Mouse (Mus musculus) hindbrain, embryonic 14.5 days (tissue): ENCODE measurements at regions not wholly inside any gene's neighbourhood (a gene's known extent, or its start where the extent isn't known, plus 50 kb on each side); places are given as distances from the start of the nearest gene placed in this dataset.
"Not testable (repeated sequence)": the region's sequence is repeated elsewhere in the genome, so short reads cannot be mapped to it uniquely, and the experiment has no call there.

Source experiments
- ATAC-seq: fragments of 200-750 bp; cut with Nextera tagmentation; 2 replicates; pipeline ENCODE4 v1.8.0; 2017; ENCODE audit warnings: moderate number of reproducible peaks, mild to moderate bottlenecking, moderate TSS enrichment, moderate library complexity; ENCODE audit not compliant: low FRiP score
- DNase-seq: peaks from one replicate; pipeline ENCODE4 v3.0.0-alpha.2; 2015; ENCODE audit warnings: low spot score
- H3K27ac ChIP-seq: fragments of 300-500 bp; sonication (generic); 2 replicates; pipeline ENCODE4 v1.5.1; 2014; ENCODE audit warnings: mild to moderate bottlenecking, moderate library complexity
- H3K27me3 ChIP-seq: fragments of 300-500 bp; sonication (generic); 2 replicates; pipeline ENCODE4 v1.6.1; 2014; ENCODE audit warnings: mild to moderate bottlenecking, low read length, mixed read lengths; ENCODE audit not compliant: control insufficient read depth, insufficient read depth
- H3K36me3 ChIP-seq: fragments of 300-500 bp; sonication (generic); replicated peaks from 2 replicates; pipeline ENCODE4 v1.6.1; 2014; ENCODE audit not compliant: control insufficient read depth, insufficient read depth
- H3K4me1 ChIP-seq: fragments of 300-500 bp; sonication (generic); replicated peaks from 2 replicates; pipeline ENCODE4 v1.6.1; 2014; ENCODE audit warnings: antibody characterized with exemption, low read length, mixed read lengths; ENCODE audit not compliant: control insufficient read depth, insufficient read depth
- H3K4me2 ChIP-seq: fragments of 300-500 bp; sonication (generic); replicated peaks from 2 replicates; pipeline ENCODE4 v1.6.1; 2014; ENCODE audit warnings: mild to moderate bottlenecking, moderate library complexity
- H3K4me3 ChIP-seq: fragments of 300-500 bp; sonication (generic); replicated peaks from 2 replicates; pipeline ENCODE4 v1.5.1; 2014; ENCODE audit warnings: mild to moderate bottlenecking, low read length
- H3K9ac ChIP-seq: fragments of 300-500 bp; sonication (generic); 2 replicates; pipeline ENCODE4 v1.6.1; 2014
- H3K9me3 ChIP-seq: fragments of 300-500 bp; sonication (generic); 2 replicates; pipeline ENCODE4 v1.6.1; 2016; ENCODE audit warnings: low read length; ENCODE audit not compliant: control insufficient read depth
- WGBS: fragments of 180-500 bp; shearing (Covaris S2); extraction: QIAGEN DNeasy Blood & Tissue Kit; methylation state at CpG from one replicate; pipeline ENCODE4 v1.1.7; 2014; 5-methylcytosine and 5-hydroxymethylcytosine counted together

- WGBS, result no CpG with 5 or more reads among the region's 1 CpGs
- H3K36me3 ChIP-seq, ATAC-seq, H3K4me3 ChIP-seq, H3K27ac ChIP-seq, H3K9ac ChIP-seq, DNase-seq, H3K4me2 ChIP-seq, H3K27me3 ChIP-seq, H3K9me3 ChIP-seq, H3K4me1 ChIP-seq: not testable (repeated sequence)
Measured at GRCm38 (mm10) chr2:100569891-100570290, 1054.6 kb upstream of the Rag2 start.

- not testable (repeated sequence) for H3K9ac ChIP-seq, H3K4me1 ChIP-seq, H3K4me3 ChIP-seq, DNase-seq, H3K27ac ChIP-seq, H3K36me3 ChIP-seq, H3K4me2 ChIP-seq, H3K9me3 ChIP-seq, ATAC-seq, H3K27me3 ChIP-seq
Measured at GRCm38 (mm10) chr2:100590643-100591042, 1033.9 kb upstream of the Rag2 start.

GRCm38 (mm10) chr2:100626183-100626582 is 998.3 kb upstream of the Rag2 start:
- ATAC-seq, H3K9ac ChIP-seq, H3K27me3 ChIP-seq, H3K4me3 ChIP-seq, H3K9me3 ChIP-seq, H3K4me2 ChIP-seq, H3K36me3 ChIP-seq, H3K27ac ChIP-seq, H3K4me1 ChIP-seq, DNase-seq: not testable (repeated sequence)
- WGBS, result no CpG with 5 or more reads among the region's 1 CpGs

GRCm38 (mm10) chr2:100652742-100653141 is 971.8 kb upstream of the Rag2 start:
- no CpG with 5 or more reads among the region's 3 CpGs for WGBS
- not testable (repeated sequence) for ATAC-seq, DNase-seq, H3K4me2 ChIP-seq, H3K27me3 ChIP-seq, H3K4me1 ChIP-seq, H3K27ac ChIP-seq, H3K36me3 ChIP-seq, H3K4me3 ChIP-seq, H3K9me3 ChIP-seq, H3K9ac ChIP-seq

- H3K36me3 ChIP-seq, H3K9me3 ChIP-seq, H3K9ac ChIP-seq, H3K27me3 ChIP-seq, H3K4me3 ChIP-seq, H3K27ac ChIP-seq, H3K4me1 ChIP-seq, DNase-seq, H3K4me2 ChIP-seq, ATAC-seq: not testable (repeated sequence)
- no CpG with 5 or more reads among the region's 1 CpGs for WGBS
Measured at GRCm38 (mm10) chr2:100671384-100672039, 953.0 kb upstream of the Rag2 start.

GRCm38 (mm10) chr2:100708395-100708794 is 916.1 kb upstream of the Rag2 start:
- not testable (repeated sequence) for H3K9ac ChIP-seq, H3K27ac ChIP-seq, H3K4me2 ChIP-seq

GRCm38 (mm10) chr2:100743294-100743693 is 881.2 kb upstream of the Rag2 start:
- H3K36me3 ChIP-seq, H3K9ac ChIP-seq, H3K9me3 ChIP-seq, H3K4me3 ChIP-seq, H3K4me1 ChIP-seq, DNase-seq, H3K27me3 ChIP-seq, ATAC-seq, H3K4me2 ChIP-seq, H3K27ac ChIP-seq: not testable (repeated sequence)
- WGBS, result no CpG with 5 or more reads among the region's 1 CpGs

More at GRCm38 (mm10) chr2:100708395-100708794, 916.1 kb upstream of the Rag2 start:
- H3K9me3 ChIP-seq, H3K4me1 ChIP-seq, DNase-seq, ATAC-seq, H3K27me3 ChIP-seq, H3K36me3 ChIP-seq, H3K4me3 ChIP-seq: not testable (repeated sequence)
- no CpG with 5 or more reads among the region's 1 CpGs for WGBS

GRCm38 (mm10) chr2:100755033-100755432 is 869.5 kb upstream of the Rag2 start:
- H3K27me3 ChIP-seq, H3K27ac ChIP-seq, H3K9ac ChIP-seq, ATAC-seq, DNase-seq, H3K9me3 ChIP-seq, H3K36me3 ChIP-seq, H3K4me3 ChIP-seq, H3K4me1 ChIP-seq, H3K4me2 ChIP-seq: not testable (repeated sequence)

- Histone ChIP-seq H3K27me3 (no peaks in the 10 kb centered on the region), H3K27ac (no peak overlapping the region), H3K36me3 (no peaks in the 10 kb centered on the region), H3K4me1 (no peaks in the 10 kb centered on the region), H3K9ac (no peak overlapping the region), H3K4me2 (no peak overlapping the region), H3K9me3 (no peaks in the 10 kb centered on the region), H3K4me3 (no peak overlapping the region)
- DNase-seq (no peak), ATAC-seq (no peak)
- WGBS, result 30% methylated on average over 2 of the region's 2 CpGs
Measured at GRCm38 (mm10) chr2:100785392-100785791, 839.1 kb upstream of the Rag2 start.

- no peaks in the 10 kb centered on the region for H3K36me3 ChIP-seq
- no peak overlapping the region for H3K4me2 ChIP-seq
- no peak overlapping the region for H3K9ac ChIP-seq
- peak; percentile 57 for ATAC-seq
- 57% methylated on average over 2 of the region's 2 CpGs for WGBS
- H3K9me3 ChIP-seq, result no peaks in the 10 kb centered on the region
- H3K4me3 ChIP-seq, result no peak overlapping the region
- H3K27me3 ChIP-seq, result no peaks in the 10 kb centered on the region
- no peaks in the 10 kb centered on the region for H3K4me1 ChIP-seq
- no peak for DNase-seq
- no peak overlapping the region for H3K27ac ChIP-seq
Measured at GRCm38 (mm10) chr2:100795578-100795977, 828.9 kb upstream of the Rag2 start.
